Mouse (Mus musculus): Measurements from ENCODE around the gene Hspa4.

DNA sequence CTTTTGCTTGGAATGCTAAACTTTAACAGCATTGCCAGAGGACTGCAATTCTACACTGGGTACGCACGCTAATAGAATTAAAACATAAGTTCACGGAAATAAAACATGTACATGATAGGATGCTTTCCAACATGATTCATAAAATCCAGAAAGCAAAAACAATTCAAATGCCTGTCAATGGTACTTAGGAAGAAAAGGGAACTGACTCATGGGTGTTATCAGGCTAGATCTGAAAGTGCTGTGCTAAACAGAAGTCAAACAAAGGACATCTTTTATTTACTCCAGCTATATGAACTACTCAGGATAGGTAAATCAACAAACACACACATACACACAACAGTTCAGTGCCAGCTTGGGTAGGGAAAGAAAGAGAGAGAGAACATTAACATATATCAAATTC, 24.9 kb downstream of the Hspa4 start:
- TF ChIP-seq CTCF (IDR thresholded peaks at IDR 0.05 in 2 of 3, conservative IDR thresholded peaks at IDR 0.05 in 1 of 3; ENCODE audit: control insufficient read depth in 1 of 3, insufficient read depth in 1 of 3, low read depth in 2 of 3, low read length in 3 of 3, poor library complexity in 1 of 3, severe bottlenecking in 1 of 3) (no peak), ZMIZ1 (IDR thresholded peaks at IDR 0.05; ENCODE audit: low read depth, low read length) (no peak), E2F4 (IDR thresholded peaks at IDR 0.05; ENCODE audit: borderline replicate concordance, low read depth, low read length) (no peak), POLR2A (IDR thresholded peaks at IDR 0.05; ENCODE audit: control insufficient read depth in 1 of 2, insufficient read depth in 1 of 2, low read depth in 1 of 2, low read length in 2 of 2, poor library complexity in 1 of 2) (no peak), HCFC1 (IDR thresholded peaks at IDR 0.05; ENCODE audit: low read depth, low read length) (no peak), NELFE (IDR thresholded peaks at IDR 0.05; ENCODE audit: low read depth, low read length) (no peak), MAZ (IDR thresholded peaks at IDR 0.05; ENCODE audit: low read depth, low read length) (no peak), EP300 (IDR thresholded peaks at IDR 0.05; ENCODE audit: low read depth in 1 of 2, low read length in 2 of 2) (peak; percentile 35 to 85; a peak in 3 of 4 replicates), ETS1 (IDR thresholded peaks at IDR 0.05; ENCODE audit: low read depth, low read length) (0 out of 2 replicates have a peak, but pooled peaks have one; percentile 31), USF2 (IDR thresholded peaks at IDR 0.05; ENCODE audit: borderline replicate concordance in 1 of 2, insufficient read depth in 1 of 2, low read depth in 1 of 2, low read length in 2 of 2) (no peak)
